Mouse (Mus musculus): ENCODE results near the gene AU040320. TPM values are rescaled to one million over a fixed set of nuclear protein-coding genes. Genes with fewer than 3 reads are reported as not detected.

Gene AU040320
- total RNA-seq, 1 experiment from 2014 or later, result 46.4 TPM

DNA sequence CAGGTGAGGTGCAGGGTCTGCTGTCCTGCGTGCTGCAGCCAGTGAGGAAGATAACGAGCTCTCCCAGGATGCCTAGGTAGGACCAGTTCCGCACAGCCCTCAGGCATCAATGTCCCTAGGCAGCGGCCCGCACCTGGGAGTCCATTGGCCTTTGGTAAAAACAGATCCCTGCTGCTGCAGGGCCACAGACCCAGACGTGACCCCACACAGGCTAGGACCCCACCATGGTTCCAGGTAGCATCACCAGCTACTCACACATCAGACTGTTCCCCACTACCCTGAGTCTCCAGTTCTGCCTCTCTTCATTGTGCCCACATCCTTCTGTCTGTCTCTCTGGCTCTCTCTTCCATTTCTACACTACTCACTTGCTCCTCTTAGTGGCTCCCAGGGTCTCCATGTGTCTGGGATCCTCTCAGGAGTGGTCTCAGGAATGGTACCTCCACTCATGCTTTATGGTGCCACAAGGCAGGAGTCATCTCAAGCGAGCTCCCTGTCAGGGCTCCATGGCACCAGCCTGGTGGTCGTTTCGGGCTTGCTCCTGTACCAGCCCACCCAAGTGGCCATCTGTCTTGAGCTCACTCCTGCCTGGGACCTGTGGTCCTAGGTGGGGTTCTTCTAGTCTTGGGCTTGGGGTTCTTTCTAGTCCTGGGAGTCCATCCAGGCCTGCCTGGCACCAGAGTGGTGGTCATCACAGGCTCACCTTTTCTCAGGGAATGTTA is 107.1 kb downstream of the AU040320 start:
- no peak for DNase-seq

DNA sequence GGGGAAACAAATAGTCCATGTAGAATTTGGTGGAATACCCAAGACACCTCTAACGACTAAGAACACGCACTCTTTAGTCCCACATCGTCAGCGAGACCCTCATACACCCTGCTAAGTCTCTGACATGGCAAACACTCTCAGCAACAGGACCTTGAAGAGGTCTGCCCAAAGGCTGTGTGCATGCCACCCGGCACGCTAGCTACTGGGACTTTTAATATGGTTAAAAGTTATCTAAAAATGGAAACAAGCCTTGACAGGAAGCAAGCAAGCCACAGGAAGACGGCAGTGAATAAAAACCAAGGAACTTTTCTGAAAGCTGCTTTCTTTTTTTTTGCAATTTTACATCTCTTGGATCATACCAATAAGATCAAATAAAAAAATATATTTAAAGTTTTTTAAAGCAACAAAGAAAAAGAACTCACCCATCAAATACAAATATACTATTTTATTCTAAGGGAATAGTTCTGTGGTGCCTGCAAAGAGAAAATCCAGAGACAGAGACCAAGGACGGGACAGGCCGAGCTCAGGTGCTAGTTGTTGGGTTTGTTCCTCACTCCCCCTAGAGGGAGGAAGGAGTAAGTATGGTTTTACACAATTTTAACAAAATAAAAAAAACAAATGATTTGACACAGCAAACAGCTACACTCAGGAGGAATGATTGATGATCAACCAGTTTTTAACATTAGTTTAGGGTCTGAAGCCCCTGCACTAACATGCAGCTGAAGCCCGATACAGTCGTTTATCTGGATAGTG is 108.3 kb downstream of the AU040320 start:
- DNase-seq, result no peak

DNA sequence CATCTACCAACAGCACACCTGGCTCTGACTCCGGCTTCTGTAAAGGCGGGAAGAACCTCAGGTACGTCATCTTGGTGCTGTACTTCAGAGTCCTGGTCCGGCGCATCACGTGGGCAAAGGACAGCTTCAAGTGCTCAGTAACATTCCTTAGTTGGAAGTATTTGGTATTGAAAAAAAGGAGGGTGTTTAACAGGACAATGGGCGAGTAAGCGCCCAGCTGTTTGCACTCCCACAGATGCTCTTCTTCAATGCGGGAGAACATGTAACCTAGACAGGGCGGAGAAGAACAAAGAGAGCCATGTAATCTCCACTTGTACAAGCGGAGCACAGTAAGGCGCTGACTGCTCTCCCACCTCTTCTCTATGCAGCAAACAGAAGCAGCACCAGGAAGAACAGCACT is 115.4 kb downstream of the AU040320 start:
- DNase-seq, result no peak

DNA sequence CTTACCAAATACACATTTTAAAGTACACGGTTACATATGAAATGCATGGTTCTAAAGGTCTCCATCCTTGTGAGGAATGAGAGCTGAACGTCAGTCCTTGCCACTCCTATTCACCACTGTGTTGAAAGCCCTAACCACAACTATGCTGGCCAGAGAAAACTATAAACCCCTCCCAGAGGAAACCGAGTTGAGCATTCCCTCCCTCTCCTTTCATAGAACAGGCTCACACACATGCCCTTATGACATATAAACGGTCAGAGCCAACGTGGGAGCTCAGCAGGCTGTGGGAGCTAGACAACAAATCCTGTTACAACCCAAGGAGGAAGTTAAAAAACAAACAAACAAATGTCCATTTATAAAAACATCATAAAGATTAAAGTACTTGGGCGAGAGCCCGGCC is 119.4 kb downstream of the AU040320 start:
- no peak for DNase-seq

DNA sequence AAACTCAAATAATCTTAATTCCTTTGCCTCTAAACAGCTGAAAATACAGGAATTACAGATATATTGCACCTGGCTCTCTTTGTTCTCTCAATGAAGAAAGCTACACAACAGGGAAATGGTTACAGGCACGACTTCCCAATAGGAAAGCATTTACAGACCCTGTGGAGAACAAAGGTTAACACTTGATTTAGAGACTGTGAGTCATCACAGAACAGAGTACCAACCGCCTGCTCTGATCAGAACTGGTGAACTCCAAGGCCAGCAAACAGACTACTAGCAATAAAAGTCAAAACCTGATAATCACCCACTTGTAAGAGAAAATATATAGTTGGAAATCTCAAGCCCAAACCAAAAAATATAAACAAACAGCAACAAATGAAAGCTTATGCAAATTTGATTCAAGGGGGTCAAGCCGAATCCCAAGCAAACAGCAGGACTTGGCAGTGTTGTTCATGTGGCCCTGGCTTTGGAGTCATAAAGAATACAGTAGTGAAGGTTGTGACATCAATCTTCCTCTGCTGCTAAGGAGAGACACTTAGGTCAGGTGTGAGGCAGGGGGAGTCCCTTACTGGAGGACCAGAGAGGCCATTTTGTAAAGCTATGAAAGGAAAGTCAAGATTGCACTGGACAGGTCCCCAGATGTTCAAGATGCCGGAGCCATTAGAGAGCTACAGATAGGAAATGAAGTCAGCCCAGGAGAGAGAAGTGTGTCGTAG is 126.4 kb downstream of the AU040320 start:
- no peak for DNase-seq

DNA sequence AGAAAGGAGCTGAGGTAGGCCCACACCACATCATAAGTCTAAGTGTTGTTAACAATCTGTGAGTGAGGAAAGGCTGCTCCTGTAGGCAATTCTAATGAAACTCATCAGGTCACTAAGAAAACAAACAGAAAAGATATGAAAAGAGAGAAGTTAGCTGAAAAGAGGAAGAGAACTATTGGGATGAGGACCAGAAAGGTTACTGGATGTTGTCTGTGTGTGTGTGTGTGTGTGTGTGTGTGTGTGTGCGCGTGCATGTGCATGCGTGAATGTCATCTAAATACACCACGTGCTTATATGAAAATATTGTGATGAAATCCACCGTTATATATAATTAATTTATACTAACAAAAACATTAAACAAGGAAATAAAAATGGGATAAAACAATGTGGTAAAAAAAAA is 130.3 kb downstream of the AU040320 start:
- DNase-seq, result no peak

DNA sequence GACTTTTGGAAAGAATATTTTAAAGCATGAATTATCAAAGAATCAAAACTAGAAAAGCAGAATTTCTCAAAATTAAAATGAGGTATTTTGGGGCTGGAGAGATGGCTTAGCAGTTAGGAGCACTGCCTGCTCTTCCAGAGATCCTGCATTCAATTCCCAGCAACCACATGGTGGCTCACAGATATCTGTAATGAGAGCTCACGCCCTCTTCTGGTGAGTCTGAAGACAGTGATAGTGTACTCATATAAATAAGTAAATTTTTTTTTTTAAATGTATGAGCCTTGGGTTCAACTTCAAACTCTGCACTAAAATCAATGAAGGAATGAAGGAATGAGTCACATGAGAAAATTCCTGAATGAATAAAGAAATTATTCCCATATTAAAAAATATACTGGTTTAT is 132.6 kb downstream of the AU040320 start:
- no peak for DNase-seq

DNA sequence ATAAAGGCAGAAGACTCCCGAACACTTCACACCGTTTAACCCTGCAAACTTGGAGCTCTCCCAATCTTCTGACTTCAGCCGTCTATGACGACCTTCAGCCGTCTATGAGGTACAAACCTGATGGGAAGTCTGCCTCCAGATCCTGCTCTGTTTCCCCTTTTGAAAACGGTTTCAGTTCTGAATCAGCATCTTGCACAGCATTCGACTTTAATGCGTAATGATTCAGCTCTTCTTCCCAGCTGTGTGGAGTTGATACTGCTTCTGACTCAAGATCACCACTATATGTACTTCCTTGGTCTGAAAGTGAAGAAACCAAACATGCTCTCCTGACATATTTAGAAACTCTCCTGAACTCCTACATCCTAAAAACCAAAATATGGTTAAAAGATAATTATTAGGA is 136.5 kb downstream of the AU040320 start:
- no peak for DNase-seq

Other genes starting within 250 kb of the AU040320 start
- gene Ago4, start 220.1 kb upstream of the AU040320 start, total RNA-seq (2021), result 6.4 and 8.8 TPM in 2 replicates
- gene Clspn, start 196.6 kb upstream of the AU040320 start, total RNA-seq (2021), result 5.0 and 7.0 TPM in 2 replicates
- gene 5730409E04Rik, start 143.7 kb upstream of the AU040320 start, total RNA-seq (2021), result 13.7 and 17.4 TPM in 2 replicates
- gene Psmb2, start 75.9 kb upstream of the AU040320 start, total RNA-seq (2021), result 149 and 179 TPM in 2 replicates
- not detected in 2 replicates for gene Tfap2e, start 17.3 kb upstream of the AU040320 start, total RNA-seq (2021)
- 30.5 and 32.3 TPM in 2 replicates for gene Ncdn, start 106 bp upstream of the AU040320 start, total RNA-seq (2021)
- 46.7 and 56.0 TPM in 2 replicates for gene Zmym4, start 214.6 kb downstream of the AU040320 start, total RNA-seq (2021)